Mouse (Mus musculus) right cerebral cortex, postnatal 4 days (tissue): ENCODE results near the gene Hnrnpul1.
"Not testable (repeated sequence)": the region's sequence is repeated elsewhere in the genome, so short reads cannot be mapped to it uniquely, and the experiment has no call there.

Source experiments
- DNase-seq: peaks from one replicate; pipeline ENCODE4 v3.0.0-alpha.2; 2022

Hnrnpul1 gene

GRCm38 (mm10) chr7:25780021-25780420 lies 25.5 kb upstream of the Hnrnpul1 start:
- no peak for DNase-seq

GRCm38 (mm10) chr7:25768229-25768628 lies 13.7 kb upstream of the Hnrnpul1 start:
- DNase-seq, result no peak

GRCm38 (mm10) chr7:25766108-25766507 lies 11.6 kb upstream of the Hnrnpul1 start:
- no peak for DNase-seq

GRCm38 (mm10) chr7:25764221-25764620 lies 9.7 kb upstream of the Hnrnpul1 start:
- no peak for DNase-seq

GRCm38 (mm10) chr7:25763678-25764077 lies 9.1 kb upstream of the Hnrnpul1 start:
- DNase-seq, result no peak

GRCm38 (mm10) chr7:25761354-25761753 lies 6.8 kb upstream of the Hnrnpul1 start:
- DNase-seq, result peak; percentile 47

GRCm38 (mm10) chr7:25756011-25756410 lies 1.5 kb upstream of the Hnrnpul1 start:
- DNase-seq, result peak; percentile 95

GRCm38 (mm10) chr7:25755468-25755833 lies 894 bp upstream of the Hnrnpul1 start:
- DNase-seq, result peak; percentile 62

- DNase-seq, result no peak
Measured at GRCm38 (mm10) chr7:25754439-25754737, 169 bp downstream of the Hnrnpul1 start.

GRCm38 (mm10) chr7:25753643-25754438 lies 716 bp downstream of the Hnrnpul1 start:
- peak; percentile 19 for DNase-seq

- DNase-seq, result no peak
Measured at GRCm38 (mm10) chr7:25753076-25753475, 1.5 kb downstream of the Hnrnpul1 start.

GRCm38 (mm10) chr7:25746844-25747243 lies 7.7 kb downstream of the Hnrnpul1 start:
- no peak for DNase-seq

GRCm38 (mm10) chr7:25738277-25738676 lies 16.3 kb downstream of the Hnrnpul1 start:
- DNase-seq, result no peak

- DNase-seq, result no peak
Measured at GRCm38 (mm10) chr7:25736920-25737319, 17.6 kb downstream of the Hnrnpul1 start.

- DNase-seq, result no peak
Measured at GRCm38 (mm10) chr7:25734991-25735390, 19.6 kb downstream of the Hnrnpul1 start.

- DNase-seq, result no peak
Measured at GRCm38 (mm10) chr7:25731294-25732055, 23.1 kb downstream of the Hnrnpul1 start.

- DNase-seq, result no peak
Measured at GRCm38 (mm10) chr7:25729862-25730261, 24.7 kb downstream of the Hnrnpul1 start.

GRCm38 (mm10) chr7:25729396-25729795 lies 25.2 kb downstream of the Hnrnpul1 start:
- no peak for DNase-seq

GRCm38 (mm10) chr7:25727800-25728199 lies 26.8 kb downstream of the Hnrnpul1 start:
- DNase-seq, result no peak

- no peak for DNase-seq
Measured at GRCm38 (mm10) chr7:25725886-25726285, 28.7 kb downstream of the Hnrnpul1 start.

- DNase-seq, result not testable (repeated sequence)
Measured at GRCm38 (mm10) chr7:25721776-25722175, 32.8 kb downstream of the Hnrnpul1 start.

GRCm38 (mm10) chr7:25720760-25721159 lies 33.8 kb downstream of the Hnrnpul1 start:
- DNase-seq, result no peak

- peak; percentile 87 for DNase-seq
Measured at GRCm38 (mm10) chr7:25719761-25720610, 34.6 kb downstream of the Hnrnpul1 start.
